In the genomic region with DNA sequence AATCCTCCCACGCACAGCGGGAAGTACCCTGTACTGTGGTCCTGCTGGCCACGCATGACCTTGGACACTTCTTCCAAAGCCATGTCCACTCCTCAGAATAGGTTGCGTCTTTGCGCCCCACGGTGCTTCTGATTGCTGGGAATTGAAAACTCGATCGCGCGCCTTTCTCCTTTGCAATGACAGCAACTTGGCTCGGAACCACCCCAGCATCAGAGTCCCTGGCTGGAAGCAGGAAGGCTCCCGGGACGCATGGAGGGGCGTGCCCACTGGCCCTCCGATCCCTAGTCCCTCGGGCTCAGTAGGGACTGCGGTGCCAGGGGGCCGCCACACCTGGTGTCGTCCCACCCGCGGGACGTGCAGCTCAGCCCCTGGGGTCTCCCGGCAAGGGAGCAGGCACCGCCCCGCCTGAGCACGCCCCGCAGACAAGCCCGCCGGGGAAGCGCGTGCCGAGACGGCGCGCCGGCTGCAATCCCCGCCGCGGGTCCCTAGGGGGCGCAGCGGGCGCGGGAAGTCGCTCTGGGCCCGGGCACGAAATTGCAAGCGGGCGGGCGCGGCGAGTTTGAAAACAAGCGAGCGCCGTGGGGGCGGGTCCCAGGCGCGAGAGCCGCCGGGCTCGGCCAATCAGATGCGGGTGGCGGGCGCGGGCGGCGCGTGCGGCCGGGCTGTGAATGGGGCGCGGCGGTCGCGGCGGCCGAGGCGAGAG, we compare ENCODE assay signal across 8 mouse cellular contexts. TPM values are rescaled to one million over a fixed set of nuclear protein-coding genes. Genes with fewer than 3 reads are reported as not detected.
DNase-seq lines count a peak whose midpoint lies in the region; ATAC-seq and TF ChIP-seq lines count a peak whose summit lies in the region.

A gene (plus strand): TSS at position 650 of the 703 bp plus-strand sequence.

- no peaks in the 10 kb centered on the region for H3K9me3 ChIP-seq in embryonic facial prominence, embryonic 11.5 days (replicated peaks; ENCODE audit: control insufficient read depth, low read length)
- H3K9me3 ChIP-seq in limb, embryonic 10.5 days (replicated peaks) = no peaks in the 10 kb centered on the region
- no peaks in the 10 kb centered on the region for H3K9me3 ChIP-seq in midbrain, embryonic 12.5 days

- TF ChIP-seq CTCF in bone marrow, adult 2 months (IDR thresholded peaks at IDR 0.05; ENCODE audit: control insufficient read depth, insufficient read depth, low read length) = peak; percentile 40; the same call in 1 of the 2 replicates
- peak; percentile 53; the same call in 1 of the 2 replicates for TF ChIP-seq CTCF in small intestine, adult 2 months (IDR thresholded peaks at IDR 0.05; ENCODE audit: extremely low read depth, insufficient read length, insufficient replicate concordance, low read depth, low read length)

- H3K27ac ChIP-seq in bone marrow, adult 2 months (ENCODE audit: control insufficient read depth, insufficient read depth, low read depth, low read length, poor library complexity) = no peak within 1 kb of the TSS
- H3K27ac ChIP-seq in embryonic facial prominence, embryonic 11.5 days (replicated peaks; ENCODE audit: low read depth, low read length) = 0 out of 2 replicates have a peak within 1 kb of the TSS, but pooled peaks have one; percentile 41
- H3K27ac ChIP-seq in limb, embryonic 10.5 days = peak within 1 kb of the TSS; percentile 90
- peak within 1 kb of the TSS; percentile 72 for H3K27ac ChIP-seq in midbrain, embryonic 12.5 days (replicated peaks)
- H3K27ac ChIP-seq in small intestine, adult 2 months (ENCODE audit: insufficient read depth, low read depth, low read length) = no peak within 1 kb of the TSS

- no peaks in the 10 kb centered on the region for H3K4me1 ChIP-seq in bone marrow, adult 2 months (ENCODE audit: control insufficient read depth, insufficient read depth, low read length)
- peaks cover 6% of the 10 kb centered on the region; the same call in 1 of the 2 replicates for H3K4me1 ChIP-seq in embryonic facial prominence, embryonic 11.5 days (ENCODE audit: control insufficient read depth, insufficient read depth, low read length)
- peaks cover 53% of the 10 kb centered on the region for H3K4me1 ChIP-seq in limb, embryonic 10.5 days
- H3K4me1 ChIP-seq in midbrain, embryonic 12.5 days = peaks cover 34% of the 10 kb centered on the region
- H3K4me1 ChIP-seq in small intestine, adult 2 months (ENCODE audit: control insufficient read depth, insufficient read depth, insufficient read length, low read length) = 0 out of 2 replicates have a peak, but pooled peaks cover 3% of the 10 kb centered on the region

- DNase-seq in embryonic facial prominence, embryonic 11.5 days (ENCODE audit: low spot score) = peak; percentile 98
- peak; percentile 94 for DNase-seq in heart, adult 18-20 months
- DNase-seq in kidney, adult 18-20 months = peak; percentile 93
- DNase-seq in limb, embryonic 10.5 days (ENCODE audit: low spot score) = peak; percentile 99
- DNase-seq in adipocyte (ENCODE audit: low spot score) = no peak

- peaks cover 15% of the 10 kb centered on the region for H3K27me3 ChIP-seq in embryonic facial prominence, embryonic 11.5 days (ENCODE audit: control insufficient read depth, insufficient read depth, low read length)
- peaks cover 41% of the 10 kb centered on the region for H3K27me3 ChIP-seq in limb, embryonic 10.5 days (ENCODE audit: low read depth, poor library complexity, severe bottlenecking)
- H3K27me3 ChIP-seq in midbrain, embryonic 12.5 days = peaks cover 59% of the 10 kb centered on the region
- H3K27me3 ChIP-seq in small intestine, adult 2 months (ENCODE audit: control insufficient read depth, insufficient read depth, low read length) = peaks cover 36% of the 10 kb centered on the region

- H3K36me3 ChIP-seq in embryonic facial prominence, embryonic 11.5 days (replicated peaks; ENCODE audit: control insufficient read depth, insufficient read depth, low read depth, low read length) = no peaks in the 10 kb centered on the region
- H3K36me3 ChIP-seq in limb, embryonic 10.5 days = no peaks in the 10 kb centered on the region
- H3K36me3 ChIP-seq in midbrain, embryonic 12.5 days = no peaks in the 10 kb centered on the region
- H3K36me3 ChIP-seq in small intestine, adult 2 months (ENCODE audit: control insufficient read depth, insufficient read depth, low read length) = no peaks in the 10 kb centered on the region

- 1% methylated on average over 75 of the region's 77 CpGs for WGBS in bone marrow, adult 2 months
- under 1% methylated on average over 51 of the region's 77 CpGs for WGBS in embryonic facial prominence, embryonic 11.5 days
- 3% methylated on average over 67 of the region's 77 CpGs for whole genome bisulfite sequencing in limb, embryonic 10.5 days
- under 1% methylated on average over 70 of the region's 77 CpGs for WGBS in midbrain, embryonic 12.5 days
- WGBS in small intestine, adult 2 months = under 1% methylated on average over 69 of the region's 77 CpGs

- peak; percentile 87 for ATAC-seq in embryonic facial prominence, embryonic 11.5 days (replicated peaks; ENCODE audit: insufficient number of reproducible peaks, low FRiP score, low TSS enrichment, low read depth)
- peak; percentile 96 for ATAC-seq in midbrain, embryonic 12.5 days (ENCODE audit: low FRiP score, low read depth)

- peak within 1 kb of the TSS; percentile 99 for H3K4me2 ChIP-seq in embryonic facial prominence, embryonic 11.5 days (ENCODE audit: low read depth, low read length)
- peak within 1 kb of the TSS; percentile 98 for H3K4me2 ChIP-seq in midbrain, embryonic 12.5 days (replicated peaks)

- H3K4me3 ChIP-seq in bone marrow, adult 2 months (replicated peaks; ENCODE audit: control insufficient read depth, low read depth, low read length) = peak within 1 kb of the TSS; percentile 12
- H3K4me3 ChIP-seq in embryonic facial prominence, embryonic 11.5 days (ENCODE audit: low read depth, low read length) = peak within 1 kb of the TSS; percentile 65
- H3K4me3 ChIP-seq in limb, embryonic 10.5 days = peak within 1 kb of the TSS; percentile 78
- H3K4me3 ChIP-seq in midbrain, embryonic 12.5 days = peak within 1 kb of the TSS; percentile 76
- peak within 1 kb of the TSS; percentile 67 for H3K4me3 ChIP-seq in small intestine, adult 2 months (ENCODE audit: low read depth, low read length)

- H3K9ac ChIP-seq in embryonic facial prominence, embryonic 11.5 days (replicated peaks; ENCODE audit: low read length) = peak within 1 kb of the TSS; percentile 77
- H3K9ac ChIP-seq in midbrain, embryonic 12.5 days (replicated peaks) = peak within 1 kb of the TSS; percentile 83

- no peak for TF ChIP-seq POLR2A in bone marrow, adult 2 months (IDR thresholded peaks at IDR 0.05; ENCODE audit: borderline replicate concordance, control insufficient read depth, low read depth, low read length)
- 0 out of 2 replicates have a peak, but pooled peaks have one; percentile 24 for TF ChIP-seq POLR2A in small intestine, adult 2 months (IDR thresholded peaks at IDR 0.05; ENCODE audit: low read depth, low read length)

RNA-seq across cellular contexts. Expression of the gene that starts here (rescaled TPM):
- polyA plus RNA-seq in bone marrow, adult 2 months (2011; ENCODE audit: insufficient read depth, insufficient read length, low replicate concordance, missing spikeins) = 0.27 TPM in 1 of 2 replicates, not detected in the other
- polyA plus RNA-seq in embryonic facial prominence, embryonic 11.5 days (2014; fragmentation: Nextera tagmentation; extraction: Ambion mirVana) = 1.2 and 1.7 TPM in 2 replicates
- total RNA-seq in heart, adult 18-20 months (2021) = 1 to 10 TPM in 1 of 2 experiments, under 1 TPM in 1; 0.47 to 1.7 TPM
- polyA plus RNA-seq in limb, embryonic 10.5 days (2016; fragmentation: Nextera tagmentation; extraction: Ambion mirVana) = 0.48 and 0.76 TPM in 2 replicates
- polyA plus RNA-seq in midbrain, embryonic 12.5 days (2016; fragmentation: Nextera tagmentation; extraction: Ambion mirVana) = 1.4 and 1.7 TPM in 2 replicates
- polyA plus RNA-seq in small intestine, adult 2 months (2012; rRNA removed) = 0.70 and 1.0 TPM in 2 replicates

Comparison
In these comparisons a context has a peak if more than half of its experiments do, and no peak if none do; other contexts are left out.
1. Peak in DNase-seq, H3K4me3 ChIP-seq and H3K27ac ChIP-seq in limb, embryonic 10.5 days; RNA of the gene not detected or under 1 TPM.
2. H3K27ac ChIP-seq: peak in embryonic facial prominence, embryonic 11.5 days (single experiment) and midbrain, embryonic 12.5 days (single experiment); none in bone marrow, adult 2 months (single experiment) and small intestine, adult 2 months (single experiment).
3. H3K4me3 ChIP-seq: peak in every context shown above with its lines; median percentile 78 in limb, embryonic 10.5 days; 76 in midbrain, embryonic 12.5 days; 67 in small intestine, adult 2 months; 65 in embryonic facial prominence, embryonic 11.5 days; 12 in bone marrow, adult 2 months.